Mouse (Mus musculus): Measurements from ENCODE around the gene Hbb-bt. TPM values are rescaled to one million over a fixed set of nuclear protein-coding genes. Genes with fewer than 3 reads are reported as not detected.
"Not testable (repeated sequence)": the region's sequence is repeated elsewhere in the genome, so short reads cannot be mapped to it uniquely, and the experiment has no call there.

Gene Hbb-bt
- 10 to 100 TPM; 28.4 to 35.6 TPM for total RNA-seq (2021)
- long read RNA-seq, experiment 1, transcript Hbb-bt-201 (3 exons, 703 nt), result major isoform, 13 of 21 reads
- long read RNA-seq, experiment 1, partial matches to known transcripts, result 7 of 21 reads
- long read RNA-seq, experiment 1, other reads (novel, unspliced or antisense), result 1 of 21 reads
- long read RNA-seq, experiment 2, transcript Hbb-bt-201 (3 exons, 703 nt), result major isoform, 26 of 31 reads
- long read RNA-seq, experiment 2, partial matches to known transcripts, result 5 of 31 reads
- long read RNA-seq, experiment 2, other reads (novel, unspliced or antisense), result 0 of 31 reads

DNA sequence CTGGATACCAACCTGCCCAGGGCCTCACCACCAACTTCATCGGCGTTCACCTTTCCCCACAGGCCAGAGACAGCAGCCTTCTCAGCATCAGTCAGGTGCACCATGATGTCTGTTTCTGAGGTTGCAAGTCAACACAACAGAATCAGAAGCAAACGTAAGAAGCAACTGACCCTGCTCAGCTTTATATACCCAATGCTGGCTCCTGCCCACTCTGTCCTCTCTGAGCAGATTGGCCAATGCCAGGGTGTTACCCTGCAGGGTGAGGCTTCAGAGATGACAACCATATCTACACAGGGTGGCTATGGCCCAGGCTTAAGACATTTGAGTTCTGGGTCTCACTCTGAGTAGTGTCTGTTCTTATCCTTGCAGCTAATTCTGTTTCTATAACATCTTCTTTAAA is at the start of gene Hbb-bt:
Gene Hbb-bt, minus strand, starts transcription at position 231 of the 400 bp plus-strand sequence.
- intact Hi-C loops (cut with DNase I), result no loop called here
- no peak for DNase-seq

GRCm38 (mm10) chr7:103861531-103861930 is 47.7 kb upstream of the Hbb-bt start:
- intact Hi-C loops (cut with DNase I), result no loop called here
- DNase-seq, result no peak

- DNase-seq, result peak in 1 of 2 experiments; percentile 4
Measured at GRCm38 (mm10) chr7:103860855-103861254, 47.1 kb upstream of the Hbb-bt start.

GRCm38 (mm10) chr7:103859076-103859475 is 45.3 kb upstream of the Hbb-bt start:
- no peak for DNase-seq
- intact Hi-C loops (cut with DNase I), result no loop called here

More at GRCm38 (mm10) chr7:103860855-103861254, 47.1 kb upstream of the Hbb-bt start:
- intact Hi-C loops (cut with DNase I), result no loop called here

DNA sequence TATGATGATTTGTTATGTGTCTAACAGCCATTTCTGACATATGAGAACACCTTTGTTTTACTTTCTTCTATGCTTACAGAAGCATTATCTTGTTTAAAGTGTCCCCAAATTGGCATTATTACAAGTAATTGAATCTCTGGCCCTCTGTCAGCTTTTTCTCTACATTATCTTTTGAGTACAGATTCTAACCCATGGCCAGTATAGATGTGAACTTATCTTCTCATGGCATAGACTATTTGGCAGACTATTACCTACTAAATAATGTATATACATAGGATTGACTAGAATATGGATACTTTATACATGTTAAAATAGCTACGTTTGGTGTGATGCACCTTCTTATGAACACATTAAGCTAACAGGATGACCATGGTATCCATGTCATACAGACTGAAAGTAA is 40.9 kb upstream of the Hbb-bt start:
- intact Hi-C loops (cut with DNase I), result no loop called here
- no peak for DNase-seq

- intact Hi-C loops (cut with DNase I), result no loop called here
- DNase-seq, result no peak
Measured at GRCm38 (mm10) chr7:103853090-103853489, 39.3 kb upstream of the Hbb-bt start, which contains the start of gene Hbb-y. Gene Hbb-y (minus strand): TSS chr7:103853216.

DNA sequence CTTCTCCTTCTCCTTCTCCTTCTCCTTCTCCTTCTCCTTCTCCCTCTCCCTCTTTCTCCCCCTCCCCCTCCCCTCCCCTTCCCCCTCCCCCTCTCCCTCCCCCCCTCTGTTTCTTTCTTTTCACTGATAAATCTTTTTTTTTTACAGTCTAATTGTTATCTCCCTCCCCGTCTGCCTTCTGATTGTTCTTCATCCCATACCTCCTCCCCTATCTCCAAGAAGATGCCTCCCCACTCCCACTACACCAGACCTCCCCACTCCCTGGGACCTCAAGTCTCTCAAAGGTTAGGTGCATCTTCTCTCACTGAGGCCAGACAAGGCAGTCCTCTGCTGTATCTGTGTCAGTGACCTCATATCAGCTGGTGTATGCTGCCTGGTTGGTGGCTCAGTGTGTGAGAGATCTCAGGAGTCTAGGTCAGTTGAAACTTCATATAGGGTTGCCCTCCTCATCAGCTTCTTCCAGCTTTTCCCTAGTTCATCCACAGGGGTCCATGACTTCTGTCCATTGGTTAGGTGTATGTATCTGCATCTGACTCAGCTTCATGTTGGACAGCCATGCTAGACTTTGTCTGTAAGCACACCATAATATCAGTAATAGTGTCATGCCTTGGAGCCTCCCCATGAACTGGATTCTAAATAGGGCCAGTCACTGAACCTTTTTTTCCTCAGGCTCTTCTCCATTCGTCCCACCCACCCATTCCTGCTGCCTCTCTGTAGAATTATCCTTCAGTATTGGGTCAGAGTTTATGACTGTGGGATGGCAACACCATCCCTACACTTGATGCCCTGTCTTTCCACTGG is 30.9 kb upstream of the Hbb-bt start:
- intact Hi-C loops (cut with DNase I), result no loop called here
- DNase-seq, result no peak

DNA sequence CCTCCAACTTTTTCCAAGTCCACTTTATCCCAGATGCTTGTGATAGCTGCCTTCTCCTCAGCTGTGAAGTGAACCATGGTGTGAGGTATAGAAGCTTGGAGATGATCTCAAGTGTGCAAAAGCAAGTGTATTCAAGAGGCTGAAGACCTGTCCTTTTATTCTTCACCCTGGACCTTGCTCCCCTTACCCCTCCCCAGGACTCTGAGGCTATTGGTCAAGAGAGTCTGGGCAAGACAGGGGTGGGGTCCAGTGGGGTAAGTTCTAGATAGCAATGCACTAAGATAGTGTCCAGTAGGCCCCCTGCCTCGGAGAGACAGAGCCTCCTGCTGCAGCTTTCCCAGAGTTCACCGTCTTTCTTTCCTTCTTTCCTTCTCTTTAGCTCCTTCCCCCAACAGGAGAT is 29.2 kb upstream of the Hbb-bt start, which contains the start of gene Hbb-bh1:
Gene Hbb-bh1, minus strand, starts transcription at position 131 of the 400 bp plus-strand sequence.
- DNase-seq, result no peak
- intact Hi-C loops (cut with DNase I), result no loop called here

- DNase-seq, result no peak
- intact Hi-C loops (cut with DNase I), result no loop called here
Measured at GRCm38 (mm10) chr7:103840268-103840667, 26.5 kb upstream of the Hbb-bt start, which contains the start of gene Hbb-bh2. Gene Hbb-bh2 (minus strand): TSS chr7:103840520.

DNA sequence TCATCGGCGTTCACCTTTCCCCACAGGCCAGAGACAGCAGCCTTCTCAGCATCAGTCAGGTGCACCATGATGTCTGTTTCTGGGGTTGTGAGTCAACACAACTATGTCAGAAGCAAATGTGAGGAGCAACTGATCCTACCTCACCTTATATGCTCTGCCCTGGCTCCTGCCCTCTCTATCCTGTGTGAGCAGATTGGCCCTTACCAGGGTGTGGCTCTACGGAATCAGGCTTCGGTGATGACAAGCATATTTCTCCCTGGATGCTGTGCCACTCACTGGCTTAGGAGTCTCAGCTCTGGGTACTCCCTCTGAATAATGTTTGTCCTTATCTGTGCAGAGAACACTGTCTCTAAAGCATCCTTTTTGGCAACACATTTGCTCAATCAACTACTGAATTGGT is 14.0 kb upstream of the Hbb-bt start, which contains the start of gene Hbb-bs:
Gene Hbb-bs, minus strand, starts transcription at position 289 of the 400 bp plus-strand sequence.
- intact Hi-C loops (cut with DNase I), result no loop called here
- no peak for DNase-seq

DNA sequence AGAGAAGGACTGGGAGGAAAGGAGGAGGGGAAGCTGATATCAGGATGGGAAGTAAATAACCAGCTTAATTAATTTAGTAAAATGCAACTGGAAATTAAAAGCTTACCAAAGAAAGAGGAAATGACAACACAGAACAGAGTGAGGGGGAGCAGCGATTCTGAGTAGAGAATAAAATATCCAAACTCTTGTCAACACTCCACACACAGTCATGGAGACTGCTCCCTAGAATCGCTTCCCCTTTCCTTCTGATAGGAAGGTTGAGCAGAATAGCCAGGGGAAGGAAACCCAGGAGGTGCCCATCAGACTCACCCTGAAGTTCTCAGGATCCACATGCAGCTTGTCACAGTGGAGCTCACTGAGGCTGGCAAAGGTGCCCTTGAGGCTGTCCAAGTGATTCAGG is 13.3 kb upstream of the Hbb-bt start:
- DNase-seq; intact Hi-C loops (cut with DNase I): not testable (repeated sequence)

GRCm38 (mm10) chr7:103826255-103826887 is 12.6 kb upstream of the Hbb-bt start:
- DNase-seq, result no peak
- intact Hi-C loops (cut with DNase I), result no loop called here

DNA sequence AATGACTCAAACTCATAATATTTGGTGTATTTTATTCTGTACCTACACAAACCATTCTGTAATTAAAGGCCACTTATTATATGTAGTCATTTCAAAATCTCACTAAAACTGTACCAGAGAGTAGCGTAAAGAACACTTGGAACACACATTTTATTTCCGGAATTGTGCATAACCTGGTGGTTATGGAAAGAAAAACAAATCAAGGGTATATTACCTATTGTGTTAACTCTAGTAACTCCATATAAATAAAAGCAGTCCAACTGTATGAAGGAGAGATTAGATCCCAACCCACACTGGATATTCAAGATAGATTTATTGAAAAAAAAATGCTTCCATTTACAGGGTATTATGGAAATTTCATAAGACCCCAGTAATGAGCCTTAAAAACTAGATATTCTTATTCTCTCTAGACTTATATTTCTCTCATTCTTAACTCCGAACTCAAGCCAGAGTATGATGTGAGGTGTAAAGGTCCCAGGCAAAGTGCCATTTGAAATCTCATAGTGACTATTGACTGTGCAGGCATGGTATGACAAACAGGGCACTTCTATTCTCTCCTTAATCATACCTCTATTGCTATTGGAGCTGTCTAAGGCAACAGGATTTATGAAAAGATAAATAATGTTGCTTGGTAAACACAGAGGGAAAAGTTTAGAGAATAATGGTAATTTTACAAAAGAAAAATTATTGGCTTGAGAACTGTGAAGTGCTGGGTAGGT is 11.9 kb upstream of the Hbb-bt start:
- intact Hi-C loops (cut with DNase I), result no loop called here

DNA sequence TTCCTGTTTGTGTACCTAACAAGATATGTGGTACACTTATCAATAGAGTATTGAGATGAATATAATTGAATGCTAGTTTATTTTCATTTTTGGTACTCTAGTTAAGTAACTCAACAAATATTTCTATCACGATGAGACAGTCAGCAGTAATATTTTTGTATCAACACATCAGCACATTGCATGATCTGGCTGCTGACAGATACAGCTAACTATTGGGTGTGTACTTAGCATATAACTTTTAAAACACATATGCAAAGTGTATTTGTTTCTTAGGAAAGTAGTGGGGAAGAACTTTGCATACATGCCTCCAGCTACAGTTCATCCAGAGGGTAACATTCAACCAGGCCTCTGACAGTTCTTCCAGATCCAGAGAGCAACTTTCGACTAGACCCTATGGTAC is 10.8 kb upstream of the Hbb-bt start:
- DNase-seq, result no peak
- intact Hi-C loops (cut with DNase I), result no loop called here

More for the DNA sequence above, 11.9 kb upstream of the Hbb-bt start:
- DNase-seq, result no peak

DNA sequence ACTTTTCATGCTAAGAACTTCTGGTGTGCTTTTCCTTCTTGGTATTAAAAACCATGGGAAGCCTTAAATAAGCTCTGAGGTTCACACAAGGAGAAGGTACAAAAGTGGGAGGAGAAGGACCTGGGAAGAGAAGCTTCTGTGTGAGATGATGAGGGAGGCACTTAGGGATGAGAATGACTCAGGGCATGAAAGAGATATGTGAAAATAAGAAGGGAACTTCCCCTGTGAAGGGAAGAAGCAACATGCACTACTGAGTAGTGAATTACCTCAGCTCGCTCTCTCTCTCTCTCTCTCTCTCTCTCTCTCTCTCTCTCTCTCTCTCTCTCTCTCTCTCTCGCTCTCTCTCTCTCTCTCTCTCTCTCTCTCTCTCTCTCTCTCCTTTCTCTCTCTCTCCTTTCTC is 1.3 kb upstream of the Hbb-bt start:
- intact Hi-C loops (cut with DNase I); DNase-seq: not testable (repeated sequence)

- DNase-seq; intact Hi-C loops (cut with DNase I): not testable (repeated sequence)
Measured at GRCm38 (mm10) chr7:103813152-103813551, 644 bp downstream of the Hbb-bt start.

- intact Hi-C loops (cut with DNase I), result no loop called here
Measured at GRCm38 (mm10) chr7:103812174-103812573, 1.6 kb downstream of the Hbb-bt start.

DNA sequence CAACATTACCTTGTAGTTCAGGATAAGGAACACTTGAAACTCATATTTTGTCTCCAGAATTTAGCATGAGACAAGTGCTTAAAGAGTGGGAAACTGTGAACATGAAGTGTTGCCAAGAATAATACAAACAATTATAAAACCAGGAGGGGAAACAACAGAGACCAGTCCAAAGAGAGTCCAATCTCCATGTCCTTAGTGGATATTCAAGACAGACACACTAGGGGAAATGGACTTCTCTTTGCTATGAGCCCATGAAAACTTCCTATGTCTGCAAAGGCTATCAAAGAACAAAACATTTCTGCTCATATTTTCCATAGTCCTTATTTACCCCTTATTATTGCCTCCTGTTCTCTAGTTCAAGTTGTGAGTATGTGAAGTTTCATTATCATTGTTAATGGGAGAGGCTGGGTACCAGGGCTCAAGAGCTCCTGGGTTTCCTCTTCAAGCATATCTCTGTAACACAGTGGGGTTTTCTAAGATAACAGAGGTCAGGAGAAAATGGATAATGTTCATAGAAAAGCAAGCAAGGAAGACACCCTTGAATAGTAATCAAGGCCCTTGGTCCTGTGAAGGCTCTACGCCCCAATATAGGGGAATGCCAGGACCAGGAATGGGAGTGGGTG is 2.5 kb downstream of the Hbb-bt start:
- no peak for DNase-seq
- intact Hi-C loops (cut with DNase I), result no loop called here

More at GRCm38 (mm10) chr7:103812174-103812573, 1.6 kb downstream of the Hbb-bt start:
- no peak for DNase-seq

DNA sequence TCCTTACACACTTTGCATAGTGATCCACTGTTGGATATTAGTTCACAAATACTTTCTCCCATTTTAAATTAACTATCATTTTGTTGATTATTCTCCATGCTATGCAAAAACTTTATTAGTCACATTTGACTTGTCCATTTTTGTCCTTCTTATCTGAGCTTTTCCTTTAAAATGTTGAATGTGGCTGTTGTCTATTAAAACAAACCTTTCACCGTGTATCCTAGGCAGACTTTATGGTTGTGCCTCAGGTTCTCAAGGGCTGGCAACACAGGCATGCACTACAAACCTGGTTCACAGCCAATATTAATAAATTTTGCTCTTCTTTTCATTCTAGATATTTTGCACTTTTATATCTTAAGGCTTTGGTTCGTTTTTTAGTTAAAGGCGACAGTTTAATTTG is 3.0 kb downstream of the Hbb-bt start:
- intact Hi-C loops (cut with DNase I), result no loop called here
- DNase-seq, result no peak

DNA sequence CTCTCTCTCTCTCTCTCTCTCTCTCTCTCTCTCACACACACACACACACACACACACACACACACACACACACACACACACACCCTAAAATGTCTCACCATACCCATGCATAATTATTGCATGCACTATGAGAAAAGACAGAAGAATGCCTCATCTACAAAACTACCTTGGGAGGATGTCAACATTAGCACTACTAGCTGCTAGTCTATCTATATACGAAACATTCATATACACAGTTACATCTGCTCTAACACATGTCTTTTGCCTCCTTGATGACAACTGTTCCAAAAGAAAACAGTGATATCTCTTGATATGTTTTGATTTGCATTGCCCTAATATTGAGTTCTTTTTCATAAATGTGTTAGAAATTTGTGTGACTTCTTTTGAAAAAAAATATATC is 3.5 kb downstream of the Hbb-bt start:
- no peak for DNase-seq
- intact Hi-C loops (cut with DNase I), result no loop called here
